In the genomic region with DNA sequence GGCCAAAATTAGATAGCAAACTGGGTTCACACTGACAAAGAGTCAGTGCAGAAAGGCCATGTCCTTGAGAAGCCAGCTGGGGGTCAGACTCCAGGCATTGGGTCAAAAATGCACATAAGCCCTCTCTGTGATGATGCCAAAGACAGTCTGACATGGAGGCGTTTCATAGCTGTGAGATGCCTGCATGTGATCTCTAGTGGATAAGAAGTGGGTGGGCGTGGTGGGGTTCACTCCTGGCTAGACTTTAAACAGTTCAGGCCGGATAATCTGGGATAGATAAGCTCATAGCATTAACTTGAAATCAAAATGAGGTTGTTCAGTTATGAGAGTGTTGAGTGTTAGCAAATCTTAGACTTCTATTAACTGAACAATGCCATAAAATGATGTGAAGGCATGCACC, we compare ENCODE assay signal across 32 mouse cellular contexts.
"Had no signal": no experiment of that assay in that cellular context is flagged by ENCODE, and none has a peak within 500 bp of the region (broad histone marks: within the 10 kb centered on the region; RNA-seq: fewer than 3 reads in every experiment).

No protein-coding gene starts in this region.

- H3K27ac ChIP-seq: heart, embryonic 13.5 days; heart, embryonic 15.5 days; hindbrain, embryonic 10.5 days; hindbrain, embryonic 12.5 days; hindbrain, embryonic 13.5 days; hindbrain, embryonic 14.5 days; hindbrain, embryonic 15.5 days; hindbrain, postnatal 0 days; intestine, embryonic 15.5 days; kidney, embryonic 15.5 days; kidney, postnatal 0 days; layer of hippocampus, adult 2 months; left cerebral cortex, adult 2 months had no signal

- H3K4me3 ChIP-seq: heart, embryonic 13.5 days; heart, embryonic 15.5 days; hindbrain, embryonic 10.5 days; hindbrain, embryonic 12.5 days; hindbrain, embryonic 13.5 days; hindbrain, embryonic 15.5 days; intestine, embryonic 15.5 days; kidney, embryonic 15.5 days; layer of hippocampus, adult 2 months; left cerebral cortex, adult 2 months had no signal

- H3K9ac ChIP-seq: heart, embryonic 13.5 days; heart, embryonic 15.5 days; hindbrain, embryonic 12.5 days; hindbrain, embryonic 13.5 days; hindbrain, embryonic 14.5 days; hindbrain, embryonic 15.5 days; intestine, embryonic 15.5 days; kidney, embryonic 15.5 days had no signal

- H3K4me1 ChIP-seq: intestine, embryonic 15.5 days; kidney, embryonic 15.5 days had no signal

- H3K9me3 ChIP-seq: heart, embryonic 13.5 days; heart, embryonic 15.5 days; hindbrain, embryonic 10.5 days; hindbrain, embryonic 12.5 days; hindbrain, embryonic 13.5 days; hindbrain, embryonic 15.5 days; intestine, embryonic 15.5 days; kidney, embryonic 15.5 days had no signal

- H3K36me3 ChIP-seq: heart, embryonic 13.5 days; heart, embryonic 15.5 days; hindbrain, embryonic 10.5 days; hindbrain, embryonic 12.5 days; hindbrain, embryonic 13.5 days; hindbrain, embryonic 15.5 days; intestine, embryonic 15.5 days; kidney, embryonic 15.5 days had no signal

- ATAC-seq: hindbrain, embryonic 16.5 days; hindbrain, postnatal 0 days; inflammation-experienced regulatory T-cells, adult 6 months; intestine, embryonic 15.5 days; intestine, embryonic 16.5 days; intestine, postnatal 0 days had no signal

- H3K27me3 ChIP-seq: heart, embryonic 13.5 days; heart, embryonic 15.5 days; hindbrain, embryonic 15.5 days; intestine, embryonic 15.5 days had no signal

- DNase-seq: heart, postnatal 14 days; heart, postnatal 36 days; heart, postnatal 4 days; kidney, adult 11 months; kidney, adult 18-20 months; kidney, adult 2 months; kidney, adult 8-10 months; kidney, adult 9 months; kidney, postnatal 10 days; kidney, postnatal 14 days; kidney, postnatal 25 days; kidney, postnatal 36 days; kidney, postnatal 4 days; layer of hippocampus, adult 9-11 months; layer of hippocampus, postnatal 36 days had no signal

- H3K4me2 ChIP-seq: heart, embryonic 13.5 days; heart, embryonic 15.5 days; hindbrain, embryonic 12.5 days; hindbrain, embryonic 13.5 days; hindbrain, embryonic 14.5 days; hindbrain, embryonic 15.5 days; intestine, embryonic 15.5 days; kidney, embryonic 15.5 days had no signal
